ENCODE assay signal across 25 mouse cellular contexts in genomic region chr4:104504916-104505315, GRCm38 (mm10).
DNase-seq lines count a peak whose midpoint lies in the region; ATAC-seq and TF ChIP-seq lines count a peak whose summit lies in the region.
"Had no signal": no experiment of that assay in that cellular context is flagged by ENCODE, and none has a peak within 500 bp of the region (broad histone marks: within the 10 kb centered on the region; RNA-seq: fewer than 3 reads in every experiment).

No protein-coding gene starts in this region.

- no peaks in the 10 kb centered on the region for H3K27me3 ChIP-seq in midbrain, embryonic 11.5 days (ENCODE audit: control insufficient read depth, insufficient read depth, low read length)
- H3K27me3 ChIP-seq in midbrain, embryonic 15.5 days (replicated peaks) = no peaks in the 10 kb centered on the region
- H3K27me3 ChIP-seq in small intestine, adult 2 months (ENCODE audit: control insufficient read depth, insufficient read depth, low read length) = no peaks in the 10 kb centered on the region
- H3K27me3 ChIP-seq: forebrain, embryonic 12.5 days; forebrain, embryonic 15.5 days; hindbrain, embryonic 12.5 days; hindbrain, embryonic 15.5 days had no signal

- ATAC-seq in midbrain, embryonic 11.5 days (ENCODE audit: low FRiP score) = no peak
- ATAC-seq in midbrain, embryonic 15.5 days (replicated peaks) = no peak
- ATAC-seq in granulocyte monocyte progenitor cell, adult 5-6 weeks (replicated peaks; ENCODE audit: poor library complexity, severe bottlenecking) = no peak
- ATAC-seq: CD4-positive, CD25-positive, alpha-beta regulatory T cell, adult 4 months; forebrain, embryonic 15.5 days; intestine, postnatal 0 days had no signal

- H3K27ac ChIP-seq in midbrain, embryonic 11.5 days (ENCODE audit: low read depth, low read length) = no peak overlapping the region
- no peak overlapping the region for H3K27ac ChIP-seq in midbrain, embryonic 15.5 days
- peak overlapping the region; percentile 9; the same call in 1 of the 2 replicates for H3K27ac ChIP-seq in ES-E14 (ENCODE audit: insufficient read depth, low read depth, low read length, poor library complexity, severe bottlenecking)
- H3K27ac ChIP-seq in small intestine, adult 2 months (ENCODE audit: insufficient read depth, low read depth, low read length) = peak overlapping the region; percentile 40; the same call in 1 of the 2 replicates
- H3K27ac ChIP-seq: embryonic facial prominence, embryonic 10.5 days; embryonic facial prominence, embryonic 13.5 days; forebrain, embryonic 12.5 days; forebrain, embryonic 15.5 days; gastrocnemius, adult 2 months; hindbrain, embryonic 12.5 days; hindbrain, embryonic 15.5 days had no signal

- no peaks in the 10 kb centered on the region for H3K9me3 ChIP-seq in midbrain, embryonic 11.5 days (ENCODE audit: control insufficient read depth, low read length)
- H3K9me3 ChIP-seq in midbrain, embryonic 15.5 days = no peaks in the 10 kb centered on the region
- H3K9me3 ChIP-seq in ES-E14 (ENCODE audit: control insufficient read depth, insufficient read depth, low read depth, low read length) = no peaks in the 10 kb centered on the region
- H3K9me3 ChIP-seq: embryonic facial prominence, embryonic 10.5 days; embryonic facial prominence, embryonic 13.5 days; forebrain, embryonic 12.5 days; forebrain, embryonic 15.5 days; hindbrain, embryonic 12.5 days; hindbrain, embryonic 15.5 days had no signal

- H3K4me1 ChIP-seq in midbrain, embryonic 11.5 days (ENCODE audit: control insufficient read depth, insufficient read depth, low read length) = peaks cover 6% of the 10 kb centered on the region
- peaks cover 21% of the 10 kb centered on the region for H3K4me1 ChIP-seq in midbrain, embryonic 15.5 days
- H3K4me1 ChIP-seq in ES-E14 (ENCODE audit: control insufficient read depth in 2 of 2, insufficient read depth in 2 of 2, low read length in 2 of 2, poor library complexity in 1 of 2) = peaks cover 3 to 17% of the 10 kb centered on the region in 2 experiments; a peak in 3 of 4 replicates
- peaks cover 26% of the 10 kb centered on the region; the same call in 1 of the 2 replicates for H3K4me1 ChIP-seq in small intestine, adult 2 months (ENCODE audit: control insufficient read depth, insufficient read depth, insufficient read length, low read length)
- H3K4me1 ChIP-seq: hindbrain, embryonic 12.5 days had no signal

- TF ChIP-seq CTCF in small intestine, adult 2 months (IDR thresholded peaks at IDR 0.05; ENCODE audit: extremely low read depth, insufficient read length, insufficient replicate concordance, low read depth, low read length) = no peak

- no peak overlapping the region for H3K4me2 ChIP-seq in midbrain, embryonic 11.5 days
- no peak overlapping the region for H3K4me2 ChIP-seq in midbrain, embryonic 15.5 days
- H3K4me2 ChIP-seq: embryonic facial prominence, embryonic 13.5 days; forebrain, embryonic 12.5 days; forebrain, embryonic 15.5 days; heart, embryonic 11.5 days; hindbrain, embryonic 12.5 days; hindbrain, embryonic 15.5 days had no signal

- no peaks in the 10 kb centered on the region for H3K36me3 ChIP-seq in midbrain, embryonic 11.5 days (ENCODE audit: control insufficient read depth, insufficient read depth, low read length)
- no peaks in the 10 kb centered on the region for H3K36me3 ChIP-seq in midbrain, embryonic 15.5 days (replicated peaks)
- no peaks in the 10 kb centered on the region for H3K36me3 ChIP-seq in ES-E14 (ENCODE audit: control insufficient read depth, insufficient read depth, low read length, poor library complexity, severe bottlenecking)
- H3K36me3 ChIP-seq in small intestine, adult 2 months (ENCODE audit: control insufficient read depth, insufficient read depth, low read length) = no peaks in the 10 kb centered on the region
- H3K36me3 ChIP-seq: embryonic facial prominence, embryonic 10.5 days; embryonic facial prominence, embryonic 13.5 days; forebrain, embryonic 12.5 days; forebrain, embryonic 15.5 days; hindbrain, embryonic 12.5 days; hindbrain, embryonic 15.5 days had no signal

- no peak overlapping the region for H3K4me3 ChIP-seq in midbrain, embryonic 11.5 days (ENCODE audit: low read depth, low read length)
- H3K4me3 ChIP-seq in midbrain, embryonic 15.5 days = no peak overlapping the region
- no peak overlapping the region for H3K4me3 ChIP-seq in ES-E14 (ENCODE audit: insufficient read depth in 1 of 2, low read depth in 1 of 2, low read length in 2 of 2, poor library complexity in 1 of 2, severe bottlenecking in 1 of 2)
- H3K4me3 ChIP-seq in small intestine, adult 2 months (ENCODE audit: low read depth, low read length) = no peak overlapping the region
- H3K4me3 ChIP-seq: embryonic facial prominence, embryonic 10.5 days; embryonic facial prominence, embryonic 13.5 days; erythroblast, embryonic 14.5 days; forebrain, embryonic 12.5 days; forebrain, embryonic 15.5 days; gastrocnemius, adult 2 months; hindbrain, embryonic 12.5 days; hindbrain, embryonic 15.5 days had no signal

- no peak overlapping the region for H3K9ac ChIP-seq in midbrain, embryonic 11.5 days (ENCODE audit: low read length)
- no peak overlapping the region for H3K9ac ChIP-seq in midbrain, embryonic 15.5 days
- no peak overlapping the region for H3K9ac ChIP-seq in ES-E14 (ENCODE audit: insufficient read depth, low read depth, low read length, poor library complexity, severe bottlenecking)
- H3K9ac ChIP-seq: embryonic facial prominence, embryonic 13.5 days; forebrain, embryonic 12.5 days; forebrain, embryonic 15.5 days; hindbrain, embryonic 12.5 days; hindbrain, embryonic 15.5 days had no signal

- intact Hi-C loops in gastrocnemius, postnatal 36 days (cut with DNase I) = no loop called here

- peak; percentile 12 for DNase-seq in midbrain, embryonic 11.5 days (ENCODE audit: low spot score, missing footprints)
- peak; percentile 22 for DNase-seq in ES-E14 (ENCODE audit: low read depth, low spot score)
- DNase-seq in gastrocnemius, postnatal 36 days = no peak
- DNase-seq: adrenal gland, postnatal 10 days; adrenal gland, postnatal 36 days; cerebellum, adult 11-12 months; cerebellum, adult 8-10 months; cerebellum, postnatal 10 days; cerebellum, postnatal 36 days; embryo, embryonic 11 days; gastrocnemius, adult 2 months; gastrocnemius, postnatal 14 days had no signal

- TF ChIP-seq POLR2A in small intestine, adult 2 months (IDR thresholded peaks at IDR 0.05; ENCODE audit: low read depth, low read length) = no peak

- in situ Hi-C loops in ES-E14 (cut with MboI; ENCODE audit: low sequenced_read_pairs in 2 of 2, unreplicated experiment in 2 of 2) = no loop called here

TF ChIP-seq in ES-E14, 5 proteins besides CTCF, POLR2A, EP300 and RAD21:
- no peak for TF ChIP-seq ZNF384 (IDR thresholded peaks at IDR 0.05; ENCODE audit: low read depth, low read length)
- TF ChIP-seq HCFC1 (IDR thresholded peaks at IDR 0.05; ENCODE audit: borderline replicate concordance, insufficient read depth, low read length) = no peak
- TF ChIP-seq MAFK (IDR thresholded peaks at IDR 0.05; ENCODE audit: insufficient read depth, low read depth, low read length) = no peak
- TF ChIP-seq CHD2 (IDR thresholded peaks at IDR 0.05; ENCODE audit: low read depth, low read length) = no peak
- no peak for TF ChIP-seq ZC3H11A (IDR thresholded peaks at IDR 0.05; ENCODE audit: borderline replicate concordance, low read depth, low read length)

Comparison
In these comparisons a context has a peak if more than half of its experiments do, and no peak if none do; other contexts are left out.
1. DNase-seq: peak in midbrain, embryonic 11.5 days (single experiment) and ES-E14 (single experiment); none in gastrocnemius, postnatal 36 days (0 of 2).
2. H3K27ac ChIP-seq: peak in ES-E14 (single experiment) and small intestine, adult 2 months (single experiment); none in midbrain, embryonic 11.5 days (single experiment) and midbrain, embryonic 15.5 days (single experiment).